Mouse (Mus musculus): Measurements from ENCODE around the gene Hsd17b13.

Gene Hsd17b13

GRCm38 (mm10) chr5:103919497-103919896 is 57.7 kb downstream of the Hsd17b13 start:
- no peak for DNase-seq

- no peak for DNase-seq
Observed at GRCm38 (mm10) chr5:103918233-103918632, 59.0 kb downstream of the Hsd17b13 start.

GRCm38 (mm10) chr5:103917357-103917895 is 59.8 kb downstream of the Hsd17b13 start:
- no peak for DNase-seq

GRCm38 (mm10) chr5:103916595-103917356 is 60.4 kb downstream of the Hsd17b13 start:
- no peak for DNase-seq

DNA sequence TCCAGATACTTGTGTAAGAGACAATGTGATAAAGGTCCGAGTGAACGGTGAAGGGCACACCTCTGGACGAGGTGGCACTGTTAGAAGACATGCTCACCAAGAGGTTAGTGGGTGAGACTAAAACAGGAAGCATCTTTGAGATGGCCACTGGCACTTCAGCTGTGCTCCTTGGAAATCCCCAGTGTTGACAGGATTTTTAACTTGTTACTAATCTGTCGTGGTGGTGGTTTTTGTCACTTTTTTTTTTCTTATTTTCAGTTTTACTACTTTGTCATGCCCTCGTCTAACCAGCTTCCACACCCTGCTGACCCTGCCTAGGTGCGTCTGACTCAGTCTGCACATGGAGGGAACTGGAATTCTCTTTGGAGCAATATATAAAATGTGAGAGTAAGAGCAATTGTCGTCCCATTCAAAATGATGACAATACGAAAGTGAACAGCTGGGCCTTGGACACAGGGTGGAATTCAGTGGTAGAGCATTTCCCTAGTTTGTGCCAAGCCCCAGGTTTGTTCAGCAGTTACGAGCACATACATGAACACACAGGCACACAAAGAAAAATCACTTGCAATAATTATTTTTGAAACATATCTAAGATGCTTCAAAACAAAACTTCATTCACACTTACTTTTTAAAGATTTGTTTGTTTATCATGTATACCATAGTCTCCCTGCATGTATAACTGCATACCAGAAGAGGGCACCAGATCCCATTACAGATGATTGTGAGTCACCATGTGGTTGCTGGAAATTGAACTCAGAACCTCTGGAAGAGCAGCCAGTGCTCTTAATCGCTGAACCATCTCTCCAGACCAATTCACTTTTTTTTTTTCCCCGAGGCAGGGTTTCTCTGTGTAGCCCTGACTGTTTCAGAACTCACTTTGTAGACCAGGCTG is 62.6 kb downstream of the Hsd17b13 start:
- peak in 1 of 2 experiments; percentile 14 for DNase-seq

DNA sequence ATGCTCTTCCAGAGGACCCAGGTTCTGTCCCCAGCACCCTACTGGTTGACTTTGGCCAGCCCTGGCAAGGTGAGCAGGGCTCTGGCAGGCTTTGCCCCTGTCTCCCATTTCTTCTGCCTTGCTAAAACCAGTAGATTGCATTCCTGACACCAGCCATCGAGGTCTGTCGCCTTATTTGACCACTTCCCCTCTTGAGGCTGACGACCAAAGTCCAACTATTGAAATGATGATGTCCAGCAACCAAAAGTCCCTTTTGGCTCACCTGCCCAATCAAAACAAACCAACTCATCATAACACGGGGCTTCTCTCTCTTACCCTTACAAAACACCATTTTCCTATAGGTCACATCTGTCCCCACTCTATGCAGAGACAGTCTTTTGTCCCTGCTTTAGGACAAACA is 64.1 kb downstream of the Hsd17b13 start:
- DNase-seq = no peak

DNA sequence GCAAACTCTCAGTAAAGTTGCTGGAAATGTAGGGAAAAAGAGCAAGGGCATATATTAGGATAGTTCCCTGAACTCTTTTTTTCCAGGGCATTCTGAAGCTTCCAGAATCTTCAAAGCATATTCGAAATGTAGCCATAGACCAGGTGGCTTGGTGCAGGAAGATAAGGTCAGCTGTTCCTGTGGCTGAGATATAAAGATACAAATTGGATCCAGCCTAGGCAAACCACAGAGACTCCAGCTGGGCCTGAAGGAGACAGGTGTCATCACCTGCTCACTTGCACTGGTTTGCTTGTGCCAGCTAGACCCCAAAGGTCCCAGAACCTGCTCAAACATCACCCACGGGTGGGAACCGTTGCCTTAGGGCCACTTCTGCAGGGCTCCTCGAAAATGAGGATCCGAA is 65.7 kb downstream of the Hsd17b13 start:
- DNase-seq = no peak

GRCm38 (mm10) chr5:103910748-103911409 is 66.3 kb downstream of the Hsd17b13 start, which contains the start of gene Klhl8:
Gene Klhl8 (minus strand): TSS chr5:103911259.
- DNase-seq = peak; percentile 89 to 94

DNA sequence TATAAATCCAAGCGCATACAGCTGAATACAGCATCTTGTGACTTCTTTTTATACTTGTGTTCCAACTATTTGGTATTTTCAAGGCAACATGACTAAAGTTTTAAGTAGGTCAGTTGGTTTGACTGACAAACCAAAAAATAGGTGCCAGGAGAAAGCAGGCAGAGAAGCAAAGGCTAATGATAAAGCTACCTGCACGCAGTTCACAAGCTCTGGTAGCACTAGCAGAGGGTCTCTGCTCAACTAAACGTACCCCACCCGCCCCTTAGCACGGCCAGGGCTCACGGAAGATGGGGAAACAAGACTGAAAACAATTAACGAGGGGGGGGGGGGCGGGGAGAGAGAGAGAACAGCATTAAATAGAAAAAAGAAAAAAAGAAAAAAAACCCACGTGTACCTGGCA is 67.1 kb downstream of the Hsd17b13 start:
- DNase-seq = no peak

DNA sequence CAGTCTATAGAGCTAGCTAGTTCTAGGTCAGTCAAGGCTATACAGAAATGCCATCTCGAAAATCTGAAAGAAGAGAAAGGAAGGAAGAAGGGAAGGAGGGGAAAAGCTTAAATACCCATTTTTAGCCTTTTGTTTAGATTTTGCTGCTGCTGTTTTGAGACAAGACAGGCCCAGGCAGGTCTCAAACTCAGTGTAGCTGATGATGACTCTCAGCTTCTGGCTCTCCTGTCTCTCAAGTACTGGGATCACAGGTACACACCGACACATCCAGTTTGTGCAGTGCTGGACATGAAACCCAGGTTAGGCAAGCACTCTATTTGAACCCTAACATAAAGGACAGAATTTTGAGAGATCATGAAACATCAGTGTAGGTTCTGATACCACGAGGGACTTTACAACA is 67.7 kb downstream of the Hsd17b13 start:
- no peak for DNase-seq

- no peak for DNase-seq
Observed at GRCm38 (mm10) chr5:103908851-103909250, 68.4 kb downstream of the Hsd17b13 start.

DNA sequence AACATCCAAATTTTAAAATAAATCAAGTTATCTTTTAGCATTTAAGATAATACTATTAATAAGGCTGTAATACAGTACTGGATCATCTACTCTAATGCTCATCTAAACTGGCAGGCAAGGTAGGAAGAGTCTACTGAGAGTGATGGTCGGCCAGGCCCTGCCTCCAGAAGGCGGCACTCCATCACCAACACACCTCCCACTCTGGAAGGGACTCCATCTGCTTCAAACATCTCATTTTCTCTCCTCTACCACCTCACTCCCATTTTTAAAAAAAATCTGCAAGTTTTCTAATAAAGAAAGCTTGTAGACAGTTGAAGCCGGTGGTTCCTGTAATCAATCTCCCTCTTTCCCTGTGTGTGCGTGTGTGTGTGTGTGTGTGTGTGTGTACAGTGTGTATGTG is 69.4 kb downstream of the Hsd17b13 start:
- DNase-seq = no peak

DNA sequence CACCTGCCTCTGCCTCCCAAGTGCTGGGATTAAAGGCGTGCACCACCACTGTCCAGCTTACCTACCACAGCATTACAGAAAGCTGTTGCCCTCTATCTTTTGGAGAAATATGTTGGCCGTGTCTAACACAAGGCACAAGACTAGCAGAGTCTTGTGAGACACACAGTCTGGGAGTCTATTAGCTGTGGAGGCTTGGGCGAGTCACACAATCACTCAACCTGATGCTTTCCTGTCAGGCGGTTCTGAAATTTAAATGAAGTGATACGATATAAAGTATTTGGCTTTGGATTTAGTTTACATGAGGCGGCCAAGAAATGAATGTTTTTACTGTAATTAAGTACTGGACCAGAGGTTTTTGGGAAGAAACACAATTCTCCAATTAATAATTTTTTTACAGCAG is 71.0 kb downstream of the Hsd17b13 start:
- DNase-seq = no peak

Data from kidney, postnatal 36 days (tissue).